Mouse (Mus musculus) large intestine, adult 2 months (tissue): ENCODE data around the gene Slc2a3. TPM values are rescaled to one million over a fixed set of nuclear protein-coding genes. Genes with fewer than 3 reads are reported as not detected.
A peak's percentile ranks its signal among the peaks of the same experiment; 100 is the strongest.

ENCODE experiments used
- DNase-seq: peaks from one replicate; pipeline ENCODE4 v3.0.0-alpha.2; 2012; ENCODE audit warnings: low read depth, low spot score
- WGBS: fragments of 180-500 bp; shearing (Covaris S2); methylation state at CpG from one replicate; pipeline ENCODE4 v1.1.7; 2018; 5-methylcytosine and 5-hydroxymethylcytosine counted together
- polyA plus RNA-seq: library from polyadenylated mRNA; depleted of rRNA; stranded (reverse); fragments of >200 nt; gene quantifications from 2 replicates; pipeline ENCODE4 v1.2.3, GENCODE M21; 2012; rRNA removed

Slc2a3 gene
- 2.1 and 2.8 TPM in 2 replicates for polyA plus RNA-seq

DNA sequence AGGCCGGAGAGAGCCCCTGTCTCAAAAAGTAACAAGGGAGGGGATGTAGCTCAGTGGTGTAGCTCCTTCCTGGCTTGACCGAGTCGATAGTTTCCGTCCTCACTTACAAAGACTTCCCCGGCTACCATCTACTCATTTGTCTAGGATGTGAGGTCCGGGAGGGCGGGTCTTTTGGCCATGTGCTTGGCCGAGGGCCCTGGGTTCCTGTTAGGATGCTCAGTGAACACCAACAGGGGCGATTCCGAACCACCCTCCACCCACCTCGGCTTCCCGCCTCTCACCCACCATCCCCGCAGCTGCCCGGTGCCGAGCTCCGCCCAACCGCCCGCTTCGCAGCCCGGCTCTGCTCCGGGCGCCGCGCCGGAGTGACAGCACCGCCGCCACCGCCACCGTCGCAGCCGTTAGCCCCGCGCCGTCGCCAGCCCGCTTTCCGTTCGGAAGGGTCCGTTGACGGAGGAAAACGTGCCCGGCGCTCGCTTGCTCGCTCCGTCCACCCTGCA lies at the start of gene Slc2a3:
TSS of gene Slc2a3 (minus strand) at position 340 of the 500 bp plus-strand sequence.
- no peak for DNase-seq
- 1% methylated on average over 46 of the region's 46 CpGs for WGBS

- DNase-seq, result no peak
- 80% methylated on average over 6 of the region's 6 CpGs for WGBS
These were observed 42.3 kb upstream of the Slc2a3 start for GRCm38 (mm10) chr6:122843759-122844158.

GRCm38 (mm10) chr6:122837539-122837938 lies 36.1 kb upstream of the Slc2a3 start:
- DNase-seq, result no peak
- WGBS, result 97% methylated on average over 5 of the region's 5 CpGs

GRCm38 (mm10) chr6:122836974-122837373 lies 35.5 kb upstream of the Slc2a3 start:
- WGBS, result 98% methylated on average over 3 of the region's 3 CpGs
- no peak for DNase-seq

DNA sequence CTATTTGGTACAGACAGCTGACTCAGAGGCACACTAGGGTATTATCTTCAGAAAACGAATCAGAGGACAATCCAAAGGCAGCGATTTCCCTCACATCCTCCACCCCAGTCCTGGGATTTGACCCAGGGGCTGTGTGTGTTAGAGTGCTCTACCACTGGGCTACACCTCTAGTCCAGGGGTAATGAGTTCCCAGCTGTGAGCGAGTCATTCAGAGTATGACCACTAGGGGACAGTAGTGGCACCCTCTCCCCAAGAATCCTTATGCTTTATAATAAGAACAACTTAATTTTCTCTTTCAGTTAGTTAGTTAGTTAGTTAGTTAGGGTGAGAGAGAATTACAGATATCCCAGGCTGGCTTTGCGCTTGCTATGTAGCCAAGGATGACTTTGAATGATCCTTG lies 32.9 kb upstream of the Slc2a3 start:
- no peak for DNase-seq
- WGBS, result 79% methylated on average over 4 of the region's 4 CpGs

GRCm38 (mm10) chr6:122832880-122833279 lies 31.4 kb upstream of the Slc2a3 start:
- DNase-seq, result no peak
- WGBS, result 66% methylated on average over 7 of the region's 7 CpGs

DNA sequence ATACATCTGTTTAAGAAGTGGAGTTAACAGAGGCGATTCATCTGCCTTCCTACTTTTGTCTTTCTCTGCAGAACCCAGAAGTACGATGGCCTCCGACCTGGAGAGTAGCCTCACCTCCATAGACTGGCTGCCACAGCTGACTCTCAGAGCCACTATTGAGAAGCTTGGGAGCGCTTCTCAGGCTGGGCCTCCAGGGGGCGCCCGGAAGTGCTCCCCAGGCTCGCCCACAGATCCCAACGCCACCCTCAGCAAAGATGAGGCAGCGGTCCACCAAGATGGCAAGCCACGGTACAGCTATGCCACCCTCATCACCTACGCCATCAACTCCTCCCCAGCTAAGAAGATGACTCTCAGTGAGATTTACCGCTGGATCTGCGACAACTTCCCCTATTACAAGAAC lies 26.6 kb upstream of the Slc2a3 start:
- no peak for DNase-seq
- WGBS, result 65% methylated on average over 13 of the region's 13 CpGs

DNA sequence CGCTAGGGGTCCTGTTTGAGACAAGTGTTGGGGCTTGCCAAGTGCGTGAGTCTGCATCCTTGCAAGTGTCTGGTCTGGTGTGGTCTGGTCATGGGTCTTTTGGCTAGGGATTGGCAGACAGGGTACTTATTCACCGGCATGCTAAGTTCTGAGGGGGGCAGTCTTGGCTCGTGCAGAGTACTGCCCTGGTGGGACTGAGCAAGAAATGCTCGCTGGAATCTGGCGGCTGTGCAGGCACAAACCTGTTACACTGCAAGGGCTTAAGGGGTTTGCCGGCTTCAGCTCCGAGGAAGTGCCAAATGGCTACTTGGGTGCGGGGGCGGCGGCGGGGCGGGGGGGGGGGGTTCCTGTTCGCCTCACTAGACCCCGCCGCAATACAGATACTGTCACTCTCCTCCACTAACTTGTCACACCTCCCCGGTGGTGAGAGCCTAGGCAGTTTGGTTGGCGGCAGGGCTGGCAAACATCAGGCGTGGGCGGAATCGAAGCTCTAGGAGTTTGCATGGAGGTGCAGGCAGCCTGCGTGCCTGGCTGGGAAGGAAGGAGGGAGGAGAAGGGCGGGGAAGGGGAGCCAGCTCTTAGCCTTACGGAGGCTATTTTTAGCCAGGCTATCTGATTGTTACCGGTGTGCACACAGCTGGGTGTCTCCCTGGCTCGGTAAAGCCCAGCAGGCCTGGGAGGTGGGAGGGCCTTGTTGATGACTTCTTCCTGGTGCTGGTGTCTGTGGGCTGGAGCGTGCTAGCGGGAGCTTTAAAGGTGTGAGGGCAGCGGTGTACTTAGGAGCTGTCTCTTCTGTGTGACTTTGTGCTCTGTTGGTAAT lies 24.7 kb upstream of the Slc2a3 start:
- peak; percentile 61 for DNase-seq

DNA sequence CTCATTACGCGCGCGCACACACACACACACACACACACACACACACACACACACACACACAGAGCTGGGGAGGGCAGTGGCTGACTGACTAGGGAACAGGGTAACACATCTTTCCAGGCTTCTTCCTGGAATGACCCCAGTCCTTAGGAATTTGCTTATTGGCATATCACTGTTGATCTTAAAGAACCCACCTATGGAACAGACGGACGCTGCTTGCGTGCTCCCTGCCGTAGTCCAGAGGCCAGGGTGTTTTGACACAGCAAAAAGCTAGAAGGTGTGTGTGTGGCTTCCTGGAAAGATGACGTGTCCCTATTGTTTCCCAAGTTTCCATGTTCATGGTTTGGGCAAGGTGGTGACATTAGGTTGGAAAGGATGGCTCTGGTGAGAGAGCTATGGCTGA lies 23.7 kb upstream of the Slc2a3 start:
- no peak for DNase-seq
- WGBS, result 88% methylated on average over 9 of the region's 9 CpGs

More for the DNA sequence above, 24.7 kb upstream of the Slc2a3 start:
- 3% methylated on average over 29 of the region's 29 CpGs for WGBS

DNA sequence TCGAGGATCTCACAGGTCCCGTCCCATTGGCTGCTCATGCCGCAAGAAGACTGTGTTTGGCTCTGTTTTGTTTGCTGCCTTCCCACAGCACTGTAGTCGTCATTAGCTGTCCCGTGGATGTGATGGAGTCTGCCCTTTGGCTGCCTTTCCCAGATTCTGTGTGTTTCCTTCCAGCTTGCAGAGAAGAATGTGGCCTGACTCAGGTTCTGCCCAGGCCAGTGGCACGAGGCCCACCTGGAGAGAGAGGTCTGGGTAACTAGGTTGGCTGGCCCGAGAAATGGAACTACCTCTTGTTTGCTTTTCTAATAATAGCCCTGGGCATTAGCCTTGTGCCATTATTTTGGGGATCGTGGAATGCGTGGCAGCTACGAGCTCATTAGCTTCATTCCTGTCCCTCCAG lies 22.6 kb upstream of the Slc2a3 start:
- no peak for DNase-seq
- 73% methylated on average over 10 of the region's 10 CpGs for WGBS

GRCm38 (mm10) chr6:122821822-122822221 lies 20.4 kb upstream of the Slc2a3 start:
- DNase-seq, result no peak
- 72% methylated on average over 9 of the region's 9 CpGs for WGBS

DNA sequence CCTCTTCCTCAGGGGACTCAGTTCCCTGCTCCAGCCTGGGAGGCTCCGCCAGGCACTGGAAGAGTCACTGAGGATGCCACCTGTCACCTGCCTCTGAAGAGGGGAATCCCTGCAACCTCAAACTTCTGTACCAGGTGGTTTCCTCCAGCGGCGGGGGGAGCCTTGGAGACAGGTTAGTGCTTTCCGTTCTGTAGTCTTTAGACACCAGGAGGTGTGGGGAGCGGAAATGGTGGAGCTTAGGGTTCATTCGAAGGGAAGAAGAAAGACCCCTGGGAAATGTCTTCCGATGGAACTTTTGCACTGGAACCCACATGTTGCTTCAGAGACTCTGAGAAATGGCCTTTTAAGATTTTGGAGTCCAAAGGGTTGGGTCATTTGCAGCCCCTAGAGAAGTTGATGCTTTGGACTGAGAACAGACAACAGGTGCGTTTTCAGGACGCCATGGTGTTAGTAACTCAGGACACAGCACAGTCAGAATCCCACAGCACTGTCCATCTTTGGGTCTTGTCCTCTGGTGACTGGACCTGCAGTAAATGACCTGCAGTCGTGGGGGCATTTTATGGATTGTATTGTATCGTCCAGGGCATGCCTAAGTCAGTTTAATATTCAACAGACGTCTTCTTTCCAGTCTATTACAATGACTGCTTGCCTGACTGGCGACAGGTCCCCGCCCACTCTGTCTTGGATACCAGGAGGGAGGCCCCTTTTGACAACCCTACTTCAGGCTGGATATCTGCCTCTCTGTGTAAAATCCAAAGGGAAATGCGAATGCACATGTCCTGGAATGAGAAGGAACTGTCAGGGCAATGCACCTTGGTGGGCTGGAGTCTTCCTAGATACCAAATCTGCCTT lies 19.6 kb upstream of the Slc2a3 start:
- no peak for DNase-seq
- WGBS, result 19% methylated on average over 15 of the region's 15 CpGs

- no peak for DNase-seq
- WGBS, result under 1% methylated on average over 38 of the region's 38 CpGs
These were observed 18.8 kb upstream of the Slc2a3 start for GRCm38 (mm10) chr6:122820071-122820798.

GRCm38 (mm10) chr6:122819306-122820070 lies 18.0 kb upstream of the Slc2a3 start, which contains the start of gene Foxj2:
Foxj2 (plus strand) TSS chr6:122819914.
- WGBS, result 1% methylated on average over 60 of the region's 61 CpGs
- no peak for DNase-seq

GRCm38 (mm10) chr6:122813640-122814039 lies 12.2 kb upstream of the Slc2a3 start:
- 85% methylated on average over 4 of the region's 4 CpGs for WGBS
- no peak for DNase-seq

GRCm38 (mm10) chr6:122812716-122813115 lies 11.3 kb upstream of the Slc2a3 start:
- whole genome bisulfite sequencing, result 92% methylated on average over 4 of the region's 4 CpGs
- no peak for DNase-seq

DNA sequence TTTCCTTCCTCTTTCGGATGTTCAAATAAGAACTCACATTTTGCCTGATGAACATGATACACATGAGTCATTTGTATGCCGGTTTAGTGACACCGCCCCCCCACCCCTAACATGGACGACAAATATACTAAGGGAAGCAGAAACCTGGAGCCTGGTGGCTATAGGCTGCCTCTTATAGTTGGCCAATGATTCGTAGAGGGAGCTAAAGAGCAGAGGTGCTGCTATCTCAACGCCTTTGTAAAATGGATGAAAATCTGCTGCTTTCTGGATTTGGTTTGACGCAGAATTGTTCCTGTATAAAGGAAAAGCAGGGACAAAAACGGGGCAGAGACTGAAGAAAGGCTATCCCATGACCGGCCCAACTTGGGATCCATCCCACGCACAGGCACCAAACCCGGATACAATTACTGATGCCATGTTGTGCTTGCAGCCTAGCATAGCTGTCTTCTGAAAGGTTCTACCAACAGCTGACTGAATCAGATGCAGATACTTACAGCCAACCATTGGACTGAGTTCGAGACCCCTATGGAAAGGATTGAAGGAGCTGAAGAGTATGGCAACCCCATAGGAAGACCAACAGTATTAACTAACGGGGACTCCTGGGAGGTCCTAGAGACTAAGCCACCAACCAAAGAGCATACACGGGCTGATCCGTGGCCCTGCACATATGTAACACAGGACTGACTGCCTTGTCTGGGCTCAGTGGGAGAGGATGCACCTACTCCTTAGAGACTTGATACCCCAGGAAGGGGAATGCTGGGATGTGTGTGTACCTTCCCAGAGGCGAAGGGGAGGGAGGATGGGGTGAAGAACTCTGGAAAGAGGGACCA lies 10.5 kb upstream of the Slc2a3 start:
- DNase-seq, result no peak
- WGBS, result 25% methylated on average over 16 of the region's 16 CpGs

DNA sequence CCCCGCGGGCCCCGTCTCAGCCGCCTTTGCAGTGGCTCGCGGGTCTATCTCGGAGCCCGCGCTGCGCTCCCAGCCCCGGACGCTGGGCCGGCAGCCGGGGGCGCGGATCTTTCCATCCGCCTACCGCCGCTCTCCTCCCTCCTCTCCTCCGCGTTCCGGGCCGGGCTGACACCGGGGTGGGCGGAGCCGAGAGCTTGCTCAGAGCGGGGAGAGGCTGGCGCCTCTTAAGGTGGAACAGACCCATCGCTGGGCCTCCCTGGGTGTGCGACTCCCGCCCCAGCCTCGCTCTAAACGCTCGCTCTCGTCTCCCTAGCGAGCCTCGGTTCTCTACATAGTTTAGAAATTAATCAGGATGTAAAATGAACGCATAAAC lies 9.8 kb upstream of the Slc2a3 start:
- WGBS, result under 1% methylated on average over 34 of the region's 38 CpGs
- peak; percentile 70 for DNase-seq
